Mouse (Mus musculus) regulatory T cell (primary cell): ENCODE results near the gene Rab3il1.

Source experiments
- in situ Hi-C: fragments of 300-600 bp; cut with MboI, MseI; formaldehyde crosslinking; loops from one replicate; pipeline ENCODE4 v1.15.1; 2025; ENCODE audit warnings: high pct_unique_total_duplicates

Rab3il1 gene

DNA sequence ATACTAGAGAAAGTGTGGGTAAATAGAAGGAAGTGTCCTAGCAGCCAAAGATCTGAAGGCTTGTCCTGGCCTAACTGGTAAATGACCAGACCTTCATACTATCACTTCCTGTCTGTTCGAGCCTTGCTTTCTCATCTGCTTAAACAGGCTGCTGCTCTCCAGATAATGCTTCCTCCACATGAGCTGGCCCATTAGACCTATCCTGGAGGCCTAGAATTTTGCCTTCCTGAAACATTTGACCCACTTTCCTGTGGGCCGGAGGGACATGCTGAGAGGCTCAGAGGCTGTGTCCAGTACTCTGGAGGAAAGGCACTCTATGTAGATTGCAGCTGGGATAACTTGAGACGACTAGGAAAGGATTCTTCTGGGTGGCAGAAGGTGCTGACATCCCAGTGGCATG, 80.6 kb downstream of the Rab3il1 start:
- in situ Hi-C loops = loop anchor here (25.0 kb wide), 1 partner anchor 1070 kb away; no protein-coding TSS in a partner anchor

- in situ Hi-C loops = loop anchor here (25.0 kb wide), 1 partner anchor 1073 kb away; no protein-coding TSS in a partner anchor
These were observed 84.0 kb downstream of the Rab3il1 start for GRCm38 (mm10) chr19:10085454-10085853.

GRCm38 (mm10) chr19:10086976-10087375, 85.5 kb downstream of the Rab3il1 start:
- in situ Hi-C loops = loop anchor here (25.0 kb wide), 1 partner anchor 1075 kb away; no protein-coding TSS in a partner anchor
